Comparison of ENCODE assay signal across 10 mouse cellular contexts in the genomic region with DNA sequence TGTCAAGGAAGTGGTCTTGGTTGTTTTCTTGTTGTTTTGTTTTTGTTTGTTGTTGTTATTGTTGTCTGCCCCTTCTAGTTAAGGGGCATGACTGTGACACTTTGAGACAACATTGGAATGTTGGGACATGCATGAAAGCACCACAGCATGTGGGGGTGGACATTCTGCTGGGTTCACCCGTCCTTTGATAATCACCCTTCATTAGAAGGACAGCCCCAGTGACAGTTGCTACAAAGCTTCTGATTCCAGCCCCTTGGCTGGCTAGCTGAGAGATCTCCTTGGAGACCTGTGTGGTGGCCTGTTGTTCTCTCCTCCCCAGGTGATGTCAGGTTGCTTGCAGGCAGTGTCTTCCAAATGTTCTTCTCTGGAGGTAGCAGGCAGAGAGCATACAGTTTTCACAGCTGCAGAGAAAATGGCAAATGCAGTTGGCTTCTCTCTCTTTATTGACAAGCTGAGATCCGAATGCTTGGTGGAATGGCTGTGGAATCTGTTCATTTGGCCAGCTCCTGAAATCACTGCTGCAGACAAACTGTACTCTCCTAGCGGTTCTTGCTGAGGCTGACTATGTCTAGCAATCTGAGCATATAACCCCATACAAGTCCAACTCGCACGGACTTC.
DNase-seq lines count a peak whose midpoint lies in the region; ATAC-seq lines count a peak whose summit lies in the region.
"Had no signal": no experiment of that assay in that cellular context is flagged by ENCODE, and none has a peak within 500 bp of the region (broad histone marks: within the 10 kb centered on the region; RNA-seq: fewer than 3 reads in every experiment).

No protein-coding gene starts in this region.

- 80% methylated on average over 5 of the region's 5 CpGs for WGBS in intestine, embryonic 14.5 days
- WGBS in intestine, embryonic 15.5 days, result 78% methylated on average over 5 of the region's 5 CpGs
- whole genome bisulfite sequencing in embryonic facial prominence, embryonic 10.5 days, result 62% methylated on average over 5 of the region's 5 CpGs
- 24% methylated on average over 5 of the region's 5 CpGs for WGBS in hindbrain, embryonic 14.5 days

- H3K4me3 ChIP-seq in intestine, embryonic 14.5 days (ENCODE audit: low read depth, low read length), result 0 out of 2 replicates have a peak overlapping the region, but pooled peaks have one; percentile 46
- no peak overlapping the region for H3K4me3 ChIP-seq in intestine, embryonic 15.5 days (replicated peaks)
- peak overlapping the region; percentile 57 for H3K4me3 ChIP-seq in embryonic facial prominence, embryonic 10.5 days
- peak overlapping the region; percentile 32 for H3K4me3 ChIP-seq in hindbrain, embryonic 14.5 days (replicated peaks; ENCODE audit: low read length)
- H3K4me3 ChIP-seq: myocyte had no signal

- DNase-seq in intestine, embryonic 14.5 days (ENCODE audit: low spot score), result no peak
- DNase-seq in embryonic facial prominence, embryonic 10.5 days (ENCODE audit: low spot score), result no peak
- no peak for DNase-seq in hindbrain, embryonic 14.5 days (ENCODE audit: low spot score)
- DNase-seq in neural tube, embryonic 10.5 days (ENCODE audit: extremely low spot score, low spot score), result peak; percentile 21
- DNase-seq in T-cell, adult 2 months (ENCODE audit: low spot score), result no peak
- no peak for DNase-seq in layer of hippocampus, adult 9-10 months (ENCODE audit: low spot score)
- DNase-seq in layer of hippocampus, adult 18-20 months (ENCODE audit: low spot score in 2 of 2), result no peak
- DNase-seq: liver, embryonic 13.5 days had no signal

- no peaks in the 10 kb centered on the region for H3K9me3 ChIP-seq in intestine, embryonic 14.5 days (ENCODE audit: control insufficient read depth, low read length)
- H3K9me3 ChIP-seq in intestine, embryonic 15.5 days, result no peaks in the 10 kb centered on the region
- no peaks in the 10 kb centered on the region for H3K9me3 ChIP-seq in embryonic facial prominence, embryonic 10.5 days
- H3K9me3 ChIP-seq in hindbrain, embryonic 14.5 days (ENCODE audit: control insufficient read depth, low read length), result no peaks in the 10 kb centered on the region
- H3K9me3 ChIP-seq: liver, embryonic 13.5 days had no signal

- ATAC-seq in intestine, embryonic 14.5 days (replicated peaks; ENCODE audit: low FRiP score, low TSS enrichment, low read depth), result no peak
- no peak for ATAC-seq in intestine, embryonic 15.5 days
- ATAC-seq in hindbrain, embryonic 14.5 days (ENCODE audit: low FRiP score), result no peak

- H3K27ac ChIP-seq in intestine, embryonic 14.5 days (ENCODE audit: low read depth), result no peak overlapping the region
- H3K27ac ChIP-seq in intestine, embryonic 15.5 days, result no peak overlapping the region
- no peak overlapping the region for H3K27ac ChIP-seq in embryonic facial prominence, embryonic 10.5 days (replicated peaks)
- H3K27ac ChIP-seq in hindbrain, embryonic 14.5 days, result peak overlapping the region; percentile 81
- H3K27ac ChIP-seq: liver, embryonic 13.5 days had no signal

- 0 out of 2 replicates have a peak, but pooled peaks cover 5% of the 10 kb centered on the region for H3K4me1 ChIP-seq in intestine, embryonic 14.5 days (replicated peaks; ENCODE audit: control insufficient read depth, insufficient read depth, low read length)
- no peaks in the 10 kb centered on the region for H3K4me1 ChIP-seq in intestine, embryonic 15.5 days (replicated peaks)
- peaks cover 31% of the 10 kb centered on the region for H3K4me1 ChIP-seq in embryonic facial prominence, embryonic 10.5 days
- peaks cover 29% of the 10 kb centered on the region for H3K4me1 ChIP-seq in hindbrain, embryonic 14.5 days (replicated peaks; ENCODE audit: control insufficient read depth, insufficient read depth, low read length)
- H3K4me1 ChIP-seq: liver, embryonic 13.5 days had no signal

- no peaks in the 10 kb centered on the region for H3K27me3 ChIP-seq in intestine, embryonic 14.5 days (replicated peaks; ENCODE audit: control insufficient read depth, insufficient read depth, low read length)
- H3K27me3 ChIP-seq in intestine, embryonic 15.5 days (replicated peaks), result no peaks in the 10 kb centered on the region
- peaks cover 28% of the 10 kb centered on the region for H3K27me3 ChIP-seq in embryonic facial prominence, embryonic 10.5 days (replicated peaks; ENCODE audit: low read depth, poor library complexity, severe bottlenecking)
- H3K27me3 ChIP-seq in hindbrain, embryonic 14.5 days (ENCODE audit: control insufficient read depth, insufficient read depth, low read length), result no peaks in the 10 kb centered on the region

- no peak overlapping the region for H3K9ac ChIP-seq in intestine, embryonic 14.5 days (ENCODE audit: low read length)
- H3K9ac ChIP-seq in intestine, embryonic 15.5 days, result no peak overlapping the region
- H3K9ac ChIP-seq in hindbrain, embryonic 14.5 days, result peak overlapping the region; percentile 61
- H3K9ac ChIP-seq: liver, embryonic 13.5 days had no signal

- peak overlapping the region; percentile 84 for H3K4me2 ChIP-seq in intestine, embryonic 14.5 days (ENCODE audit: low read length)
- H3K4me2 ChIP-seq in intestine, embryonic 15.5 days (replicated peaks), result no peak overlapping the region
- H3K4me2 ChIP-seq in hindbrain, embryonic 14.5 days (replicated peaks), result peak overlapping the region; percentile 50

- no peaks in the 10 kb centered on the region for H3K36me3 ChIP-seq in intestine, embryonic 14.5 days (ENCODE audit: control insufficient read depth, insufficient read depth, low read length)
- no peaks in the 10 kb centered on the region for H3K36me3 ChIP-seq in intestine, embryonic 15.5 days
- no peaks in the 10 kb centered on the region for H3K36me3 ChIP-seq in embryonic facial prominence, embryonic 10.5 days (replicated peaks)
- no peaks in the 10 kb centered on the region for H3K36me3 ChIP-seq in hindbrain, embryonic 14.5 days (replicated peaks; ENCODE audit: control insufficient read depth, insufficient read depth)
- H3K36me3 ChIP-seq: liver, embryonic 13.5 days had no signal
